Mouse (Mus musculus) heart, postnatal 0 days (tissue): ENCODE data around the gene Gm5155. TPM values are rescaled to one million over a fixed set of nuclear protein-coding genes. Genes with fewer than 3 reads are reported as not detected.
"Not testable (repeated sequence)": the region's sequence is repeated elsewhere in the genome, so short reads cannot be mapped to it uniquely, and the experiment has no call there.

ENCODE experiments used
- ATAC-seq: fragments of 200-750 bp; cut with Nextera tagmentation; 2 replicates; pipeline ENCODE4 v1.8.0; 2017; ENCODE audit warnings: low read depth, moderate number of reproducible peaks, moderate library complexity; ENCODE audit not compliant: insufficient read depth
- DNase-seq: peaks from one replicate; pipeline ENCODE4 v3.0.0-alpha.2; 2016; ENCODE audit warnings: low spot score
- H3K27ac ChIP-seq: fragments of 300-500 bp; sonication (generic); 2 replicates; pipeline ENCODE4 v1.5.1; 2014; ENCODE audit warnings: low read depth, mild to moderate bottlenecking
- H3K27me3 ChIP-seq: fragments of 300-500 bp; sonication (generic); 2 replicates; pipeline ENCODE4 v1.6.1; 2014; ENCODE audit warnings: low read length, mixed read lengths; ENCODE audit not compliant: control insufficient read depth, insufficient read depth
- H3K36me3 ChIP-seq: fragments of 300-500 bp; sonication (generic); replicated peaks from 2 replicates; pipeline ENCODE4 v1.6.1; 2014; ENCODE audit warnings: low read length, mixed read lengths; ENCODE audit not compliant: control insufficient read depth, insufficient read depth
- H3K4me1 ChIP-seq: fragments of 300-500 bp; sonication (generic); 2 replicates; pipeline ENCODE4 v1.6.1; 2014; ENCODE audit warnings: antibody characterized with exemption; ENCODE audit not compliant: control insufficient read depth, insufficient read depth
- H3K4me2 ChIP-seq: fragments of 300-500 bp; sonication (generic); 2 replicates; pipeline ENCODE4 v1.6.1; 2014; ENCODE audit warnings: low read depth, mild to moderate bottlenecking, low read length, moderate library complexity
- H3K4me3 ChIP-seq: fragments of 300-500 bp; sonication (generic); 2 replicates; pipeline ENCODE4 v1.5.1; 2014; ENCODE audit warnings: low read depth, low read length
- H3K9ac ChIP-seq: fragments of 300-500 bp; sonication (generic); replicated peaks from 2 replicates; pipeline ENCODE4 v1.6.1; 2014; ENCODE audit warnings: low read depth, low read length, mixed read lengths
- H3K9me3 ChIP-seq: fragments of 300-500 bp; sonication (generic); replicated peaks from 2 replicates; pipeline ENCODE4 v1.6.1; 2016; ENCODE audit warnings: low read length; ENCODE audit not compliant: control insufficient read depth
- CTCF ChIP-seq: IDR thresholded peaks from 2 replicates; pipeline ENCODE4 v1.5.1; 2016; ENCODE audit warnings: antibody characterized with exemption, control low read depth, low read depth
- EP300 ChIP-seq: IDR thresholded peaks from 2 replicates; pipeline ENCODE4 v1.6.1; 2016; ENCODE audit warnings: antibody characterized with exemption, low read depth
- WGBS: fragments of 180-500 bp; shearing (Covaris S2); extraction: QIAGEN DNeasy Blood & Tissue Kit; methylation state at CpG from one replicate; pipeline ENCODE4 v1.1.7; 2014; 5-methylcytosine and 5-hydroxymethylcytosine counted together
- polyA plus RNA-seq: library from polyadenylated mRNA; unstranded; fragments of >200 nt; fragmentation: Nextera tagmentation; extraction: Ambion mirVana; gene quantifications from 2 replicates; pipeline ENCODE4 v1.2.1, GENCODE M21; 2015
- total RNA-seq: library from RNA; depleted of rRNA; stranded (reverse); fragments of >200 nt; gene quantifications from 2 replicates; pipeline ENCODE4 v1.2.3, GENCODE M21; 2014; ENCODE audit warnings: low replicate concordance; rRNA removed

Gene Gm5155
- total RNA-seq, result not detected in 2 replicates
- not detected in 2 replicates for polyA plus RNA-seq

DNA sequence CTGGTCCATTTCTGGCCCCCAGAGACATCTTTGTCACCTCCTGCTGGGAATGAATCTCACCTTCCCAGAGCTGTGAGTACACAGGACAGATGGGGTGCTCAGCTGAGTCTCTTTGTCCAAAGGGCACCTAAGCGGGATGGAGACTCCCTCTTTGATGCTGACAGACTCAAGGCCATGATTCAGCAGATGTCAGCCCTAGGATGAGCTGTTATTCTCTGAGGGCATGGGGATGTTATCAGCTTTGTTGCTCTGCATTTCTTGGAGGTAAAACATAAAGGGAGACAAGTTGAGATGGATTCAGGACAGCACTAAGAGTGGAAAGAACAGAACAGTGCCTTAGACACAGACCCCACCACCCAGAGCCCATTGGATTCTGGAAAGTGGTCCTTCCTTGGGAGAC lies at the start of gene Gm5155:
Gene Gm5155 (plus strand): TSS at position 301 of the 400 bp plus-strand sequence.
- peaks cover 21% of the 10 kb centered on the region for H3K9me3 ChIP-seq
- DNase-seq (no peak), ATAC-seq (no peak)
- H3K4me2 ChIP-seq, result no peak within 1 kb of the TSS
- no peaks in the 10 kb centered on the region for H3K36me3 ChIP-seq
- WGBS, result 52% methylated on average over 1 of the region's 1 CpGs
- no peak within 1 kb of the TSS for H3K9ac ChIP-seq
- H3K27me3 ChIP-seq, result no peaks in the 10 kb centered on the region
- H3K4me1 ChIP-seq, result no peaks in the 10 kb centered on the region
- no peak within 1 kb of the TSS for H3K27ac ChIP-seq
- TF ChIP-seq CTCF (no peak), EP300 (no peak)
- no peak within 1 kb of the TSS for H3K4me3 ChIP-seq

DNA sequence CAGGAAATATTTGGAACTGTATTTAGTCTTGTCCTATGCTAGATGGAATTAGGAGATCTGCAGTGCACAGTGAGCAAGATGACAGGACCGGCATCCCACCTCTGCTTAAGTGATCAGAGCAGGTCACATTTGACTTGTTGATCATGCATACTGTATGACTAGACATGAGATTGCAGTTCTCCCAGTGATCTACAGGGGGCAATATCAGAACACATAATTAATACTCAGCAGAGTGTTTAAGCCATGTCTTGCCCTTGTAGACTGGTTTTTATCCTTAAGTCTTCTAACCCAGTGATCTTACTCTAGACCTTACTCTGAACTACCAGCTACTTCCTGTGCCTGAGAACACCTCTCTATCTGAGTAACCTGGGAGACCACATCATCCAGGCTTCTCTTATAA lies 791 bp upstream of the Gm5155 start:
- 93% methylated on average over 1 of the region's 1 CpGs for WGBS
- Histone ChIP-seq H3K4me2 (no peak overlapping the region), H3K36me3 (no peaks in the 10 kb centered on the region), H3K9me3 (peaks cover 21% of the 10 kb centered on the region), H3K27ac (no peak overlapping the region), H3K4me1 (no peaks in the 10 kb centered on the region), H3K9ac (no peak overlapping the region), H3K27me3 (no peaks in the 10 kb centered on the region), H3K4me3 (no peak overlapping the region)
- no peak for ATAC-seq
- DNase-seq, result no peak
- TF ChIP-seq EP300, result no peak

DNA sequence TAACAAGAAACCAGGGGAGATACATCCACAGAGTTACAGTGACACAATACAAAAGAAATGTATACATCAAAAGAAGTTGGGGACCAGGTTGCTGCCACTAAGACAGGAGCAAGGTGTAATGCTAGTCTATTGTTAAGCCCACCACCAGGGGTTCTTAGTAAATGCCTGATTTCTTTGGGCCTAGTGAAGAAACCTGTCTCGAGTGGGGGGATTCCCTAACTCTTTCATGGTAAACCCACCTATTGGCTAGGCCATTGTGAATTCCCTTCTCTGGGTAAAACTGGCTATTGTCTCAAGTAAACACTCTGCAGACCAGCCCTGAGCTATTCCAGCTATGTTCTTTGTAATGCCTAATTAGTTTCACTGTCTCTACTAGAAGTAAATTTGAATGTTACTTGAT lies 23.8 kb downstream of the Gm5155 start:
- peaks cover 10% of the 10 kb centered on the region for H3K9me3 ChIP-seq
- not testable (repeated sequence) for H3K36me3 ChIP-seq, H3K9ac ChIP-seq, H3K4me3 ChIP-seq, H3K4me2 ChIP-seq, ATAC-seq, DNase-seq, H3K27me3 ChIP-seq, H3K4me1 ChIP-seq, H3K27ac ChIP-seq
- 52% methylated on average over 1 of the region's 1 CpGs for WGBS

DNA sequence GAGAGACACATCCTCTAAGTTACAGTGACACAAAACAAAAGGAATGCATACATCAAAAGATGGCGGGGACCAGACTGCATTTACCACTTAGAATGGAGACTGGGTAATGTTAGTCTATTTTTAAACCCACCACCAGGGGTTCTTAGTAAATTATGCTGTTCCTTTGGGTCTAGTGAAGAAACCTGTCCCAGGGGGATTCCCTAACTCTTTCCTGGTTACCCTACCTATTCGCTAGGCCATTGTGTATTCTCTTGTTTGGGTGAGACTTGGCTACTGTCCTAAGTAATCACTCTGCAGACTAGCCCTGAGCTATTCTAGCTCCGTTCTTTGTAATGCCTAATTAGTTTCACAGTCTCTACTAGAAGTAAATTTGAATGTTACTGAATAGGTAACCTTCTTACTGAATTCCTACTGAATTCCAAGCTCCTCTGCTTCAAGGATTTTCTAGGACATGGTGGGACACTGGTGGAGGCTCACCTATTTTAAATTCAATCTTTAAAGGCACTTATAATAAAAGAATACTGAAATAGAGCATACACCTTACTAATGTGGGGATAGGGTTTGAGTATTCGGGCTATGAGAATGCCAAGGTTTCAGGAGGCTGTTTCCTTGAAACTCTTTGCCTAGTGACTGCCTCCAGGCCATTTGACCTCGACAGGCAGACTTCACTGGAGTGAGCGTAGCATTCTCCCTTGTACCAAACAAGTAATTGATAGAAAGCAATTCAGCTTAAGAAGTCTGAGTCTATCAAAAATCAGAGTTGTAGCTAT lies 31.8 kb downstream of the Gm5155 start:
- no peak for TF ChIP-seq CTCF
- no peak for TF ChIP-seq EP300
- H3K27ac ChIP-seq, result no peak overlapping the region
- no peaks in the 10 kb centered on the region for H3K4me1 ChIP-seq
- ATAC-seq (no peak), DNase-seq (no peak)
- H3K27me3 ChIP-seq, result no peaks in the 10 kb centered on the region
- H3K9ac ChIP-seq, result no peak overlapping the region
- no peak overlapping the region for H3K4me3 ChIP-seq
- no peak overlapping the region for H3K4me2 ChIP-seq
- 61% methylated on average over 6 of the region's 6 CpGs for WGBS
- H3K36me3 ChIP-seq, result no peaks in the 10 kb centered on the region
- peaks cover 13% of the 10 kb centered on the region for H3K9me3 ChIP-seq

Other genes with a start within 250 kb of the Gm5155 start
- gene Ceacam5, start 158.5 kb upstream of the Gm5155 start, total RNA-seq, result not detected in 2 replicates
- gene Ceacam5, start 158.5 kb upstream of the Gm5155 start, polyA plus RNA-seq, result not detected in 2 replicates
- gene Ceacam14, start 59.1 kb upstream of the Gm5155 start, total RNA-seq, result not detected in 2 replicates
- gene Ceacam14, start 59.1 kb upstream of the Gm5155 start, polyA plus RNA-seq, result not detected in 2 replicates
- gene Ceacam11, start 100.4 kb downstream of the Gm5155 start, total RNA-seq, result not detected in 2 replicates
- gene Ceacam11, start 100.4 kb downstream of the Gm5155 start, polyA plus RNA-seq, result not detected in 2 replicates
- not detected in 2 replicates for gene Ceacam13, start 138.1 kb downstream of the Gm5155 start, total RNA-seq
- not detected in 2 replicates for gene Ceacam13, start 138.1 kb downstream of the Gm5155 start, polyA plus RNA-seq
- not detected in 2 replicates for gene Ceacam12, start 194.2 kb downstream of the Gm5155 start, total RNA-seq
- not detected in 2 replicates for gene Ceacam12, start 194.2 kb downstream of the Gm5155 start, polyA plus RNA-seq